Mouse (Mus musculus) bone marrow, adult 2 months (tissue): Measurements from ENCODE around the gene Dimt1. TPM values are rescaled to one million over a fixed set of nuclear protein-coding genes. Genes with fewer than 3 reads are reported as not detected.
"Not testable (repeated sequence)": the region's sequence is repeated elsewhere in the genome, so short reads cannot be mapped to it uniquely, and the experiment has no call there.

ENCODE experiments used
- H3K27ac ChIP-seq: fragments of 200-500 bp; 2 replicates; pipeline ENCODE4 v1.5.1; 2012; ENCODE audit warnings: low read depth, mild to moderate bottlenecking, control low read depth, inconsistent platforms, low read length; ENCODE audit not compliant: control insufficient read depth, poor library complexity, insufficient read depth
- H3K4me1 ChIP-seq: fragments of 200-500 bp; 2 replicates; pipeline ENCODE4 v1.6.1; 2011; ENCODE audit warnings: low read length; ENCODE audit not compliant: control insufficient read depth, insufficient read depth
- H3K4me3 ChIP-seq: fragments of 200-500 bp; replicated peaks from 2 replicates; pipeline ENCODE3; 2011; ENCODE audit warnings: mild to moderate bottlenecking, low read depth, low read length, control low read depth; ENCODE audit not compliant: control insufficient read depth
- CTCF ChIP-seq: fragments of 200-500 bp; IDR thresholded peaks from 2 replicates; pipeline ENCODE4 v1.5.1; 2011; ENCODE audit warnings: low read length, control low read depth; ENCODE audit not compliant: control insufficient read depth, insufficient read depth
- POLR2A ChIP-seq: fragments of 200-500 bp; IDR thresholded peaks from 2 replicates; pipeline ENCODE4 v1.6.1; 2011; ENCODE audit warnings: low read depth, mild to moderate bottlenecking, control low read depth, low read length, borderline replicate concordance; ENCODE audit not compliant: control insufficient read depth
- whole genome bisulfite sequencing: fragments of 180-500 bp; shearing (Covaris S2); methylation state at CpG from one replicate; pipeline ENCODE4 v1.1.7; 2018; 5-methylcytosine and 5-hydroxymethylcytosine counted together
- polyA plus RNA-seq: library from polyadenylated mRNA; stranded (reverse); fragments of >200 nt; gene quantifications from 2 replicates; pipeline ENCODE4 v1.2.4, GENCODE M21; 2011; ENCODE audit warnings: low replicate concordance; ENCODE audit not compliant: missing spikeins, insufficient read depth, insufficient read length

Dimt1 gene
- polyA plus RNA-seq, 1 experiment, result 8.5 TPM

GRCm38 (mm10) chr13:106947583-106947982 is 656 bp downstream of the Dimt1 start:
- peaks cover 2% of the 10 kb centered on the region; the same call in 1 of the 2 replicates for H3K4me1 ChIP-seq
- TF ChIP-seq POLR2A (no peak), CTCF (no peak)
- WGBS, result 5% methylated on average over 6 of the region's 6 CpGs
- peak overlapping the region; percentile 86 for H3K4me3 ChIP-seq
- no peak overlapping the region for H3K27ac ChIP-seq

GRCm38 (mm10) chr13:106954880-106955279 is 8.0 kb downstream of the Dimt1 start:
- 95% methylated on average over 3 of the region's 3 CpGs for WGBS
- H3K4me1 ChIP-seq, result no peaks in the 10 kb centered on the region
- H3K4me3 ChIP-seq, result no peak overlapping the region
- H3K27ac ChIP-seq, result no peak overlapping the region
- TF ChIP-seq POLR2A, result no peak

- 90% methylated on average over 4 of the region's 4 CpGs for WGBS
- TF ChIP-seq POLR2A, result no peak
- no peak for TF ChIP-seq CTCF
- no peak overlapping the region for H3K27ac ChIP-seq
- no peaks in the 10 kb centered on the region for H3K4me1 ChIP-seq
- no peak overlapping the region for H3K4me3 ChIP-seq
Observed at GRCm38 (mm10) chr13:106957554-106957953, 10.6 kb downstream of the Dimt1 start.

- H3K4me3 ChIP-seq, result no peak overlapping the region
- 94% methylated on average over 3 of the region's 3 CpGs for WGBS
Observed at GRCm38 (mm10) chr13:106958286-106958685, 11.4 kb downstream of the Dimt1 start.

GRCm38 (mm10) chr13:106960557-106960956 is 13.6 kb downstream of the Dimt1 start:
- TF ChIP-seq POLR2A (no peak), CTCF (no peak)
- no peaks in the 10 kb centered on the region for H3K4me1 ChIP-seq
- no peak overlapping the region for H3K4me3 ChIP-seq
- 87% methylated on average over 3 of the region's 3 CpGs for WGBS
- no peak overlapping the region for H3K27ac ChIP-seq

More at GRCm38 (mm10) chr13:106958286-106958685, 11.4 kb downstream of the Dimt1 start:
- Histone ChIP-seq H3K27ac (no peak overlapping the region), H3K4me1 (no peaks in the 10 kb centered on the region)
- TF ChIP-seq POLR2A (no peak), CTCF (no peak)

GRCm38 (mm10) chr13:106961496-106961895 is 14.6 kb downstream of the Dimt1 start:
- H3K27ac ChIP-seq, result no peak overlapping the region
- 93% methylated on average over 4 of the region's 4 CpGs for WGBS
- TF ChIP-seq CTCF (no peak), POLR2A (no peak)
- H3K4me3 ChIP-seq, result no peak overlapping the region
- no peaks in the 10 kb centered on the region for H3K4me1 ChIP-seq

GRCm38 (mm10) chr13:106996891-106997290 is 50.0 kb downstream of the Dimt1 start:
- Histone ChIP-seq H3K27ac (no peak overlapping the region), H3K4me1 (peaks cover 7% of the 10 kb centered on the region), H3K4me3 (no peak overlapping the region)
- 67% methylated on average over 2 of the region's 2 CpGs for WGBS
- TF ChIP-seq CTCF (no peak), POLR2A (no peak)

- 95% methylated on average over 4 of the region's 4 CpGs for WGBS
- H3K4me3 ChIP-seq, H3K27ac ChIP-seq, H3K4me1 ChIP-seq: not testable (repeated sequence)
Observed at GRCm38 (mm10) chr13:106997557-106997956, 50.6 kb downstream of the Dimt1 start.

- TF ChIP-seq CTCF (no peak), POLR2A (no peak)
- Histone ChIP-seq H3K4me1 (peaks cover 7% of the 10 kb centered on the region), H3K27ac (peak overlapping the region; percentile 55; the same call in 1 of the 2 replicates), H3K4me3 (no peak overlapping the region)
- WGBS, result 66% methylated on average over 2 of the region's 2 CpGs
Observed at GRCm38 (mm10) chr13:106998026-106998425, 51.1 kb downstream of the Dimt1 start.
